ENCODE assay signal across 17 mouse cellular contexts in the genomic region with DNA sequence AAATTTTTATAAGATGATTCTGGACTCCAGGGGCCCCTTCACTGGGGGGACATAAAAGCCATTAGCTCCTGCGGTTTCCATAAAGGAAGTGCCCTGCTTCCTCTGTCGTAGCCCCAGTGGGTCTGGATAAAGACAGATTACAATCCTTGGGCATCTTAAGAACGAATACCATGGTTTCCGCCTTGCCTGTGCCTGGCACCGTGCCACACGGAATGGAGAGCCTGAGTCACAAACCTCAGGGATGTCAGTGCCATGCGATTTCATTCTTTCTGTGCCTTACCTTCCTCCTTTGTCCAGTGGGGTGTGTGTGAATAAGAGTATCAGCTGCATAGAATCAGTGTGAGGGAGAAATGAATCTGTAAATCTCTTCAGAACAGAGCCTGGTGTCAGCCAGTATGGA.
DNase-seq lines count a peak whose midpoint lies in the region; TF ChIP-seq lines count a peak whose summit lies in the region.
"Had no signal": no experiment of that assay in that cellular context is flagged by ENCODE, and none has a peak within 500 bp of the region (broad histone marks: within the 10 kb centered on the region; RNA-seq: fewer than 3 reads in every experiment).

No protein-coding gene starts in this region.

- no peak for TF ChIP-seq CTCF in gastrocnemius, adult 2 months (IDR thresholded peaks at IDR 0.05)

- 0 out of 2 replicates have a peak overlapping the region, but pooled peaks have one; percentile 25 for H3K27ac ChIP-seq in heart, embryonic 10.5 days
- no peak overlapping the region for H3K27ac ChIP-seq in gastrocnemius, adult 2 months
- H3K27ac ChIP-seq: embryonic facial prominence, embryonic 15.5 days; heart, embryonic 13.5 days; hindbrain, embryonic 10.5 days; intestine, embryonic 15.5 days; midbrain, embryonic 12.5 days had no signal

- no peak overlapping the region for H3K4me3 ChIP-seq in heart, embryonic 10.5 days
- peak overlapping the region; percentile 2 for H3K4me3 ChIP-seq in megakaryocyte, embryonic 14.5 days (replicated peaks)
- no peak overlapping the region for H3K4me3 ChIP-seq in gastrocnemius, adult 2 months
- H3K4me3 ChIP-seq: embryonic facial prominence, embryonic 15.5 days; heart, embryonic 13.5 days; hindbrain, embryonic 10.5 days; intestine, embryonic 15.5 days; midbrain, embryonic 12.5 days had no signal

- H3K9me3 ChIP-seq in heart, embryonic 10.5 days = no peaks in the 10 kb centered on the region
- no peaks in the 10 kb centered on the region for H3K9me3 ChIP-seq in megakaryocyte, embryonic 14.5 days
- H3K9me3 ChIP-seq: embryonic facial prominence, embryonic 15.5 days; heart, embryonic 13.5 days; hindbrain, embryonic 10.5 days; intestine, embryonic 15.5 days; midbrain, embryonic 12.5 days had no signal

- H3K4me1 ChIP-seq in heart, embryonic 10.5 days = peaks cover 55% of the 10 kb centered on the region
- H3K4me1 ChIP-seq in megakaryocyte, embryonic 14.5 days = peaks cover 72% of the 10 kb centered on the region

- DNase-seq in heart, embryonic 10.5 days (ENCODE audit: low spot score) = no peak
- DNase-seq in heart, postnatal 25 days (ENCODE audit: low spot score) = no peak
- peak; percentile 51 for DNase-seq in testis, postnatal 10 days (ENCODE audit: low spot score)
- no peak for DNase-seq in testis, postnatal 14 days (ENCODE audit: low spot score)
- peak; percentile 63 for DNase-seq in NIH3T3 (ENCODE audit: low read depth)
- no peak for DNase-seq in gastrocnemius, adult 2 months
- DNase-seq in ovary, postnatal 14 days (ENCODE audit: low spot score) = no peak
- DNase-seq: cerebellum, postnatal 10 days; embryo, embryonic 11 days; gastrocnemius, postnatal 36 days had no signal

- 59% methylated on average over 7 of the region's 7 CpGs for WGBS in heart, embryonic 10.5 days

- intact Hi-C loops in heart, postnatal 25 days (cut with DNase I) = no loop called here
- intact Hi-C loops in gastrocnemius, adult 2 months (cut with DNase I) = no loop called here

- no peaks in the 10 kb centered on the region for H3K36me3 ChIP-seq in heart, embryonic 10.5 days
- H3K36me3 ChIP-seq in megakaryocyte, embryonic 14.5 days (replicated peaks; ENCODE audit: low read length) = no peaks in the 10 kb centered on the region
- H3K36me3 ChIP-seq: embryonic facial prominence, embryonic 15.5 days; heart, embryonic 13.5 days; hindbrain, embryonic 10.5 days; intestine, embryonic 15.5 days; midbrain, embryonic 12.5 days had no signal

- peaks cover 10% of the 10 kb centered on the region; the same call in 1 of the 2 replicates for H3K27me3 ChIP-seq in heart, embryonic 10.5 days (ENCODE audit: insufficient read depth, poor library complexity, severe bottlenecking)
- peaks cover 11% of the 10 kb centered on the region for H3K27me3 ChIP-seq in megakaryocyte, embryonic 14.5 days (replicated peaks)
- H3K27me3 ChIP-seq: embryonic facial prominence, embryonic 15.5 days; heart, embryonic 13.5 days; intestine, embryonic 15.5 days; Patski had no signal

Comparison
In these comparisons a context has a peak if more than half of its experiments do, and no peak if none do; other contexts are left out.
1. DNase-seq: peak in testis, postnatal 10 days (single experiment) and NIH3T3 (single experiment); none in heart, embryonic 10.5 days (single experiment), heart, postnatal 25 days (single experiment), testis, postnatal 14 days (single experiment), gastrocnemius, adult 2 months (single experiment) and ovary, postnatal 14 days (single experiment).